Mouse (Mus musculus) CH12.LX (cell line): ENCODE data around the gene 4931429L15Rik. TPM values are rescaled to one million over a fixed set of nuclear protein-coding genes. Genes with fewer than 3 reads are reported as not detected.

Experiments used
- DNase-seq: peaks from one replicate; pipeline ENCODE4 v3.0.0-alpha.2; 2013; ENCODE audit errors: extremely low read depth
- H3K27ac ChIP-seq: 2 replicates; pipeline ENCODE4 v1.5.1; 2012; ENCODE audit warnings: low read depth, mild to moderate bottlenecking, control low read depth, moderate library complexity; ENCODE audit not compliant: insufficient read depth
- H3K27me3 ChIP-seq: replicated peaks from 2 replicates; pipeline ENCODE3; 2012; ENCODE audit warnings: inconsistent platforms
- H3K36me3 ChIP-seq, 2 experiments: replicated peaks in 1 of 2; 2 replicates each; pipeline versions ENCODE3 to v1.6.1; 2012; ENCODE audit warnings: inconsistent platforms in 1 of 2, low read length in 1 of 2, mild to moderate bottlenecking in 1 of 2, mixed read lengths in 1 of 2, moderate library complexity in 1 of 2; ENCODE audit not compliant: control insufficient read depth in 1 of 2, insufficient read depth in 1 of 2
- H3K4me1 ChIP-seq, 2 experiments: 2 replicates each; pipeline ENCODE4 v1.6.1; 2012; ENCODE audit warnings: inconsistent platforms in 1 of 2, moderate library complexity in 1 of 2; ENCODE audit not compliant: insufficient read depth in 2 of 2, control insufficient read depth in 1 of 2
- H3K4me2 ChIP-seq: 2 replicates; pipeline ENCODE4 v1.6.1; 2012; ENCODE audit warnings: low read depth, mild to moderate bottlenecking, control low read depth; ENCODE audit not compliant: poor library complexity, insufficient read depth, severe bottlenecking
- H3K4me3 ChIP-seq, 3 experiments: fragments of 150-350 bp in 1 of 3; sonication (generic) in 1 of 3; replicated peaks in 1 of 3; 2 replicates each; pipeline versions ENCODE3 to v1.5.1; 2011 to 2012; ENCODE audit warnings: low read depth in 2 of 3, low read length in 2 of 3, mild to moderate bottlenecking in 2 of 3, moderate library complexity in 2 of 3, control low read depth in 1 of 3, improper control_type of control experiment in 1 of 3, inconsistent platforms in 1 of 3, mixed read lengths in 1 of 3; ENCODE audit not compliant: poor library complexity in 1 of 3
- H3K79me2 ChIP-seq: replicated peaks from 2 replicates; pipeline ENCODE4 v1.6.1; 2012; ENCODE audit warnings: mild to moderate bottlenecking, moderate library complexity; ENCODE audit not compliant: control insufficient read depth, poor library complexity, insufficient read depth, severe bottlenecking; ENCODE audit errors: extremely low read depth
- H3K9ac ChIP-seq: 2 replicates; pipeline ENCODE4 v1.6.1; 2012; ENCODE audit warnings: low read depth, mild to moderate bottlenecking, control low read depth, moderate library complexity; ENCODE audit not compliant: insufficient read depth
- H3K9me3 ChIP-seq: replicated peaks from 2 replicates; pipeline ENCODE3; 2012; ENCODE audit warnings: low read length, inconsistent platforms, mixed read lengths
- CTCF ChIP-seq, 2 experiments: IDR thresholded peaks in 1 of 2; conservative IDR thresholded peaks in 1 of 2; 2 replicates each; pipeline ENCODE4 v1.5.1; 2011 to 2012; ENCODE audit warnings: low read depth in 2 of 2, low read length in 2 of 2, improper control_type of control experiment in 1 of 2, inconsistent platforms in 1 of 2, mild to moderate bottlenecking in 1 of 2, moderate library complexity in 1 of 2
- ELF1 ChIP-seq: IDR thresholded peaks from 2 replicates; pipeline ENCODE4 v1.6.1; 2014; ENCODE audit warnings: low read depth, mild to moderate bottlenecking, inconsistent platforms, low read length, improper control_type of control experiment
- JUN ChIP-seq: IDR thresholded peaks from 2 replicates; pipeline ENCODE4 v1.6.1; 2011; ENCODE audit warnings: low read depth, mild to moderate bottlenecking, low read length, improper control_type of control experiment, moderate library complexity; ENCODE audit not compliant: insufficient read depth
- MAX ChIP-seq: IDR thresholded peaks from 2 replicates; pipeline ENCODE4 v1.6.1; 2011; ENCODE audit warnings: low read length, improper control_type of control experiment
- MEF2A ChIP-seq: IDR thresholded peaks from 2 replicates; pipeline ENCODE4 v1.6.1; 2014; ENCODE audit warnings: low read depth, mild to moderate bottlenecking, inconsistent platforms, low read length, improper control_type of control experiment, borderline replicate concordance
- MYC ChIP-seq: IDR thresholded peaks from 2 replicates; pipeline ENCODE4 v1.6.1; 2011; ENCODE audit warnings: low read depth, mild to moderate bottlenecking, improper control_type of control experiment, low read length
- POLR2A ChIP-seq: IDR thresholded peaks from 2 replicates; pipeline ENCODE4 v1.6.1; 2011; ENCODE audit warnings: low read depth, mild to moderate bottlenecking, improper control_type of control experiment, low read length
- RAD21 ChIP-seq: IDR thresholded peaks from 2 replicates; pipeline ENCODE4 v1.6.1; 2011; ENCODE audit warnings: low read depth, mild to moderate bottlenecking, low read length, improper control_type of control experiment, moderate library complexity
- SMC3 ChIP-seq: IDR thresholded peaks from 2 replicates; pipeline ENCODE4 v1.6.1; 2011; ENCODE audit warnings: low read depth, low read length, improper control_type of control experiment
- ZC3H11A ChIP-seq: IDR thresholded peaks from 2 replicates; pipeline ENCODE4 v1.6.1; 2012; ENCODE audit warnings: low read depth, mild to moderate bottlenecking, inconsistent platforms, low read length, improper control_type of control experiment
- dilution Hi-C: fragments of 300-500 bp; cut with MboI; formaldehyde crosslinking; loops from 2 replicates; pipeline ENCODE4 v1.14.3; 2020; ENCODE audit warnings: low sequenced_read_pairs; ENCODE audit not compliant: extremely low pct_unique_long_range_greater_than_20kb, extremely low pct_ligation_motif_present
- in situ Hi-C: fragments of 300-500 bp; cut with MboI; formaldehyde crosslinking; loops from 3 replicates; pipeline ENCODE4 v1.14.3; 2019; ENCODE audit warnings: low sequenced_read_pairs, low pct_ligation_motif_present, low pct_unique_long_range_greater_than_20kb, mixed read lengths
- polyA plus RNA-seq: library from polyadenylated mRNA; unstranded; fragments of >175 nt; gene quantifications from 2 replicates; pipeline ENCODE4 v1.2.1, GENCODE M21; 2012; ENCODE audit warnings: low read depth; ENCODE audit not compliant: insufficient read length
- total RNA-seq, 2 experiments: library from RNA; depleted of rRNA; stranded (reverse); fragments of 300-350 nt in 1 of 2; fragments of >200 nt in 1 of 2; gene quantifications; 2 replicates each; pipeline ENCODE4 v1.2.3; 2012 to 2014

The 4931429L15Rik gene
- total and polyA plus RNA-seq, 3 experiments = not detected

DNA sequence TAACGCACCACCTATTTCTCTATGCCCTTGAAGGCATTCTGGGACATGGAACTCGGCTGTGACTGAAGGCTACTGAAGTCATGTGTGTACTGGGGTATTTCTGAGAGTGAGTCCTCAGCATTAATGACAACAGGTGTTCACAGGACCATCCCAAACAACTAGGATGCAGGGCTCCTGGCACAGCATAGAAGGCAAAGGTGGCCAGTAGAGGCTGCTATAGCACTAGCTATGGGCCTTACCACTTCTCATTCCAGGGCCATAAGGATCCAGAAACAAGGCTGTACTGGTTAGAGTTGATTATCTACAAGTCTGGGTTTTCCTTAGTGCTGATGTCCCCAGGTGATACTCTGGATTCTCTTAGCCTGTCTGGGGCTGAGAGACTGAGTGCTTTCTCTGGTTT lies 4.9 kb downstream of the 4931429L15Rik start:
- Histone ChIP-seq H3K4me3 (no peak overlapping the region), H3K9me3 (peaks cover 11% of the 10 kb centered on the region), H3K36me3 (no peaks in the 10 kb centered on the region), H3K27ac (no peak overlapping the region), H3K27me3 (peaks cover 56% of the 10 kb centered on the region), H3K9ac (no peak overlapping the region), H3K4me1 (no peaks in the 10 kb centered on the region; a peak in 1 of 4 replicates), H3K4me2 (no peak overlapping the region), H3K79me2 (no peaks in the 10 kb centered on the region)
- dilution Hi-C loops (no loop called here), in situ Hi-C loops (no loop called here)
- TF ChIP-seq CTCF (conservative IDR thresholded peaks at IDR 0.05 in 1 of 2, IDR thresholded peaks at IDR 0.05 in 1 of 2; ENCODE audit: low read depth in 2 of 2, low read length in 2 of 2) = peak in 1 of 2 experiments; percentile 37; a peak in 2 of 4 replicates
- peak; percentile 33 for TF ChIP-seq RAD21
- TF ChIP-seq MAX = no peak
- no peak for DNase-seq

DNA sequence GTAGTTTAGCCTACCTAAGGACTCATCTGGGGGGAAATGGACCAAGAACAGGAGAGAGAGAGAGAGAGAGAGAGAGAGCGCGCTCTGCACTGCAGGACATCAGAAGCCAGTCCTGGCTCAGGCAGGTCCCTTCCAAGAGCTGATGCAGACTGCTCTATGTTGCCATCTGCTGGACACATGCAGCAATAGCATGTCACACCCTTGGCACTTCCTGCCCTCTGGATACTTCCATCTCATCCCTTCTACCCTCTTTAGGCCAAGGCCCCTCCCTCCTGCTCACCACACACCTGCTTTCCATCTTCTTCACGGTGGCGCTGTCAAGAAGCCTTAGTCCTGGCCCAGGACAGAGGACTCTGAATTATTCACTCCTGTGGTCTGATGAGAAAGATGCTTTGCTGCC lies 5.3 kb downstream of the 4931429L15Rik start:
- DNase-seq = peak; percentile 77
- no peak overlapping the region for H3K9ac ChIP-seq
- H3K4me2 ChIP-seq = no peak overlapping the region
- peak; percentile 80 for TF ChIP-seq SMC3
- TF ChIP-seq ELF1 = peak; percentile 67
- no peak for TF ChIP-seq POLR2A
- no peak for TF ChIP-seq MYC
- no peak for TF ChIP-seq JUN
- TF ChIP-seq RAD21 = peak; percentile 51
- 0 out of 2 replicates have a peak, but pooled peaks have one; percentile 29 for TF ChIP-seq MAX
- TF ChIP-seq ZC3H11A = no peak
- peak; percentile 81 to 97 for TF ChIP-seq CTCF (conservative IDR thresholded peaks at IDR 0.05 in 1 of 2, IDR thresholded peaks at IDR 0.05 in 1 of 2; ENCODE audit: low read depth in 2 of 2, low read length in 2 of 2)
- no peak overlapping the region for H3K27ac ChIP-seq
- H3K4me1 ChIP-seq = no peaks in the 10 kb centered on the region; a peak in 1 of 4 replicates
- in situ Hi-C loops (no loop called here), dilution Hi-C loops (no loop called here)
- H3K27me3 ChIP-seq = peaks cover 55% of the 10 kb centered on the region
- no peaks in the 10 kb centered on the region for H3K79me2 ChIP-seq
- H3K36me3 ChIP-seq = no peaks in the 10 kb centered on the region
- peaks cover 7% of the 10 kb centered on the region for H3K9me3 ChIP-seq
- H3K4me3 ChIP-seq = no peak overlapping the region

DNA sequence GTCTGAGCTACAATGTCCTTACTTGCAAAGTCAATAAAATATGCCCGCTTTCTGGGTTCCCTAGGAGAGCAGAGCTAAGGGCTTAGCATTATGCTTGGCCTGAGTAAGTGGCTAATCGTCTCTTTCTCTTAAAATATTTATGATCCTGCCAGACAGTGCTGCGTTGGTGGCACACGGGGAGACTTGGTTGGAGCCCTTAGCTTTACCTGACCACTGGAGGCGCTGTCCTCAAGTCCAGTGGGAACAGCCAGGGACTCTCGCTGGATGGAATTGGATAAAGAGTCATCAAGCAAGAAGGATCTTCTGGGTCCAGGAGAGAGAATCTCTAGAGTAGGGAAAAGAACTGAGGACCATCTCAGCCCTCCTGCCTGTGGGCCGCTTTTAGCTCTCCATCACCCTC lies 10.7 kb downstream of the 4931429L15Rik start:
- TF ChIP-seq MEF2A = no peak
- peak; percentile 11 to 51; a peak in 2 of 4 replicates for TF ChIP-seq CTCF (conservative IDR thresholded peaks at IDR 0.05 in 1 of 2, IDR thresholded peaks at IDR 0.05 in 1 of 2; ENCODE audit: low read depth in 2 of 2, low read length in 2 of 2)
- Histone ChIP-seq H3K4me3 (no peak overlapping the region), H3K4me2 (no peak overlapping the region), H3K4me1 (no peaks in the 10 kb centered on the region), H3K27me3 (peaks cover 24% of the 10 kb centered on the region), H3K9ac (no peak overlapping the region), H3K27ac (no peak overlapping the region), H3K79me2 (no peaks in the 10 kb centered on the region), H3K36me3 (no peaks in the 10 kb centered on the region), H3K9me3 (no peaks in the 10 kb centered on the region)
- dilution Hi-C loops = no loop called here
- DNase-seq = no peak
- in situ Hi-C loops = no loop called here
